In genomic region chr6:101327196-101327595, GRCm38 (mm10) we compare ENCODE assay signal across 26 mouse cellular contexts. TPM values are rescaled to one million over a fixed set of nuclear protein-coding genes. Genes with fewer than 3 reads are reported as not detected.
A peak's percentile ranks its signal among the peaks of the same experiment; 100 is the strongest.
DNase-seq lines count a peak whose midpoint lies in the region; ATAC-seq and TF ChIP-seq lines count a peak whose summit lies in the region.
"Had no signal": no experiment of that assay in that cellular context is flagged by ENCODE, and none has a peak within 500 bp of the region (broad histone marks: within the 10 kb centered on the region; RNA-seq: fewer than 3 reads in every experiment).

No protein-coding gene starts in this region.

- H3K4me1 ChIP-seq in heart, embryonic 14.5 days (ENCODE audit: control insufficient read depth in 2 of 2, insufficient read depth in 2 of 2, low read length in 2 of 2): peaks cover 38 to 63% of the 10 kb centered on the region in 2 experiments
- H3K4me1 ChIP-seq in kidney, embryonic 16.5 days (ENCODE audit: insufficient read depth, low read length): peaks cover 31% of the 10 kb centered on the region
- peaks cover 53% of the 10 kb centered on the region for H3K4me1 ChIP-seq in limb, embryonic 10.5 days
- H3K4me1 ChIP-seq: hindbrain, embryonic 15.5 days had no signal

- 79% methylated on average over 3 of the region's 3 CpGs for WGBS in heart, embryonic 14.5 days
- WGBS in kidney, embryonic 16.5 days: 91% methylated on average over 3 of the region's 3 CpGs
- 93% methylated on average over 3 of the region's 3 CpGs for WGBS in limb, embryonic 10.5 days

- no peak for TF ChIP-seq POLR2A in myocyte (IDR thresholded peaks at IDR 0.05; ENCODE audit: insufficient read length, low read depth)

- H3K27me3 ChIP-seq in heart, embryonic 14.5 days (ENCODE audit: control insufficient read depth, insufficient read depth, low read length): no peaks in the 10 kb centered on the region
- no peaks in the 10 kb centered on the region for H3K27me3 ChIP-seq in kidney, embryonic 16.5 days (ENCODE audit: insufficient read depth, low read length)
- no peaks in the 10 kb centered on the region for H3K27me3 ChIP-seq in myocyte (ENCODE audit: control insufficient read depth, insufficient read depth, insufficient read length)
- H3K27me3 ChIP-seq in limb, embryonic 10.5 days (ENCODE audit: low read depth, poor library complexity, severe bottlenecking): no peaks in the 10 kb centered on the region
- H3K27me3 ChIP-seq: forebrain, embryonic 12.5 days; hindbrain, embryonic 15.5 days; intestine, embryonic 15.5 days; midbrain, embryonic 13.5 days; neural tube, embryonic 13.5 days had no signal

- peaks cover 25% of the 10 kb centered on the region for H3K79me2 ChIP-seq in myocyte (ENCODE audit: control insufficient read depth, insufficient read depth)

- H3K36me3 ChIP-seq in heart, embryonic 14.5 days (ENCODE audit: control insufficient read depth, insufficient read depth, low read length): no peaks in the 10 kb centered on the region
- no peaks in the 10 kb centered on the region for H3K36me3 ChIP-seq in kidney, embryonic 16.5 days (ENCODE audit: insufficient read depth, low read length)
- no peaks in the 10 kb centered on the region for H3K36me3 ChIP-seq in myocyte (ENCODE audit: control insufficient read depth, insufficient read depth)
- H3K36me3 ChIP-seq in limb, embryonic 10.5 days: no peaks in the 10 kb centered on the region
- H3K36me3 ChIP-seq: forebrain, embryonic 12.5 days; heart, embryonic 10.5 days; hindbrain, embryonic 15.5 days; intestine, embryonic 15.5 days; midbrain, embryonic 13.5 days; neural tube, embryonic 13.5 days had no signal

- DNase-seq in cerebellum, postnatal 10 days: peak; percentile 55 to 62
- no peak for DNase-seq in cerebellum, adult 11-12 months
- no peak for DNase-seq in heart, postnatal 4 days
- DNase-seq in kidney, adult 8-10 months: peak; percentile 49 to 68
- no peak for DNase-seq in limb, embryonic 10.5 days (ENCODE audit: low spot score)
- DNase-seq: adrenal gland, postnatal 14 days; cerebellum, adult 2 months; gastrocnemius, postnatal 10 days; layer of hippocampus, postnatal 36 days; lung, adult 18-20 months; lung, postnatal 14 days; thymus, postnatal 25 days had no signal

- H3K9ac ChIP-seq in heart, embryonic 14.5 days (ENCODE audit: low read length): no peak overlapping the region
- H3K9ac ChIP-seq in kidney, embryonic 16.5 days (replicated peaks; ENCODE audit: low read length): no peak overlapping the region
- H3K9ac ChIP-seq: forebrain, embryonic 12.5 days; hindbrain, embryonic 15.5 days; intestine, embryonic 15.5 days; midbrain, embryonic 13.5 days; neural tube, embryonic 13.5 days had no signal

- ATAC-seq in heart, embryonic 14.5 days (ENCODE audit: insufficient number of reproducible peaks, insufficient read depth, low FRiP score, low read depth): no peak
- ATAC-seq in kidney, embryonic 16.5 days (ENCODE audit: low FRiP score, low TSS enrichment): no peak
- ATAC-seq: activated CD4-positive, CD25-positive, alpha-beta regulatory T cell, adult 4 months; CD4-positive, CD25-positive, alpha-beta regulatory T cell, adult 4 months; intestine, embryonic 15.5 days; midbrain, embryonic 13.5 days had no signal

- no peak overlapping the region for H3K4me2 ChIP-seq in heart, embryonic 14.5 days (ENCODE audit: low read length)
- H3K4me2 ChIP-seq in kidney, embryonic 16.5 days (replicated peaks; ENCODE audit: low read depth, low read length): no peak overlapping the region
- peak overlapping the region; percentile 65 for H3K4me2 ChIP-seq in myocyte (ENCODE audit: low read depth)
- H3K4me2 ChIP-seq: forebrain, embryonic 12.5 days; hindbrain, embryonic 15.5 days; intestine, embryonic 15.5 days; liver, embryonic 11.5 days; midbrain, embryonic 13.5 days; neural tube, embryonic 13.5 days had no signal

- no peak overlapping the region for H3ac ChIP-seq in myocyte (ENCODE audit: control insufficient read depth, insufficient read length)

- no peak overlapping the region for H3K4me3 ChIP-seq in heart, embryonic 14.5 days (ENCODE audit: control insufficient read depth in 1 of 2, insufficient read depth in 1 of 2, low read depth in 1 of 2, low read length in 2 of 2)
- no peak overlapping the region for H3K4me3 ChIP-seq in kidney, embryonic 16.5 days (ENCODE audit: low read length)
- no peak overlapping the region for H3K4me3 ChIP-seq in myocyte
- H3K4me3 ChIP-seq in limb, embryonic 10.5 days: no peak overlapping the region
- H3K4me3 ChIP-seq: forebrain, embryonic 12.5 days; heart, embryonic 10.5 days; hindbrain, embryonic 15.5 days; intestine, embryonic 15.5 days; layer of hippocampus, adult 2 months; midbrain, embryonic 13.5 days; neural tube, embryonic 13.5 days had no signal

- H3K9me3 ChIP-seq in heart, embryonic 14.5 days (ENCODE audit: control insufficient read depth, low read length): no peaks in the 10 kb centered on the region
- no peaks in the 10 kb centered on the region for H3K9me3 ChIP-seq in kidney, embryonic 16.5 days (ENCODE audit: low read length)
- H3K9me3 ChIP-seq in limb, embryonic 10.5 days (replicated peaks): no peaks in the 10 kb centered on the region
- H3K9me3 ChIP-seq: forebrain, embryonic 12.5 days; heart, embryonic 10.5 days; hindbrain, embryonic 15.5 days; intestine, embryonic 15.5 days; midbrain, embryonic 13.5 days; neural tube, embryonic 13.5 days had no signal

- H3K27ac ChIP-seq in heart, embryonic 14.5 days (replicated peaks in 1 of 2; ENCODE audit: control insufficient read depth in 1 of 2, insufficient read depth in 1 of 2, low read depth in 2 of 2, low read length in 2 of 2): peak overlapping the region; percentile 23 to 77
- no peak overlapping the region for H3K27ac ChIP-seq in kidney, embryonic 16.5 days (ENCODE audit: low read length)
- no peak overlapping the region for H3K27ac ChIP-seq in limb, embryonic 10.5 days
- H3K27ac ChIP-seq: forebrain, embryonic 12.5 days; hindbrain, embryonic 15.5 days; intestine, embryonic 15.5 days; midbrain, embryonic 13.5 days; neural tube, embryonic 13.5 days had no signal

TF ChIP-seq in myocyte, 11 proteins besides CTCF, POLR2A, EP300 and RAD21:
- TF ChIP-seq POLR2AphosphoS2 (IDR thresholded peaks at IDR 0.05; ENCODE audit: insufficient read length, low read depth) (no peak), E2F4 (IDR thresholded peaks at IDR 0.05; ENCODE audit: insufficient read depth) (no peak), TCF3 (IDR thresholded peaks at IDR 0.05; ENCODE audit: insufficient read length, low read depth) (no peak), MYOD1 (IDR thresholded peaks at IDR 0.05; ENCODE audit: control insufficient read depth in 1 of 3, insufficient read length in 2 of 3, low read depth in 2 of 3) (no peak), TCF12 (IDR thresholded peaks at IDR 0.05; ENCODE audit: insufficient read depth, poor library complexity, severe bottlenecking) (no peak), REST (IDR thresholded peaks at IDR 0.05; ENCODE audit: insufficient read depth, insufficient read length) (no peak), MAX (IDR thresholded peaks at IDR 0.05; ENCODE audit: low read depth) (no peak), MYOG (IDR thresholded peaks at IDR 0.05; ENCODE audit: control insufficient read depth in 1 of 3, insufficient read depth in 1 of 3, insufficient read length in 2 of 3, low read depth in 2 of 3) (no peak), USF1 (IDR thresholded peaks at IDR 0.05; ENCODE audit: low read depth) (no peak), CEBPB (IDR thresholded peaks at IDR 0.05; ENCODE audit: insufficient read depth, poor library complexity, severe bottlenecking) (no peak), SRF (IDR thresholded peaks at IDR 0.05; ENCODE audit: control insufficient read depth, insufficient read length, low read depth) (no peak)

RNA-seq across cellular contexts. Expression of gene Pdzrn3, which starts 50.5 kb away (rescaled TPM):
- polyA plus RNA-seq in heart, embryonic 14.5 days (2014; fragmentation: Nextera tagmentation; extraction: Ambion mirVana): 14.5 and 16.5 TPM in 2 replicates
- 10 to 100 TPM; 62.6 to 68.3 TPM for total RNA-seq in heart, postnatal 4 days (2021)
- 8.6 and 8.7 TPM in 2 replicates for polyA plus RNA-seq in kidney, embryonic 16.5 days (2015; fragmentation: Nextera tagmentation; extraction: Ambion mirVana)
- 13.8 TPM for polyA plus RNA-seq in myocyte (2012; fragmentation: generic; extraction: Trizol)
- 6.2 and 9.2 TPM in 2 replicates for polyA plus RNA-seq in limb, embryonic 10.5 days (2016; fragmentation: Nextera tagmentation; extraction: Ambion mirVana)
- total RNA-seq: megakaryocyte, adult 5-6 weeks had no signal
- polyA plus RNA-seq: activated CD4-positive, CD25-positive, alpha-beta regulatory T cell, adult 4 months; CD4-positive, CD25-positive, alpha-beta regulatory T cell, adult 4 months had no signal

Comparison
In these comparisons a context has a peak if more than half of its experiments do, and no peak if none do; other contexts are left out.
1. DNase-seq: peak in cerebellum, postnatal 10 days (2 of 2) and kidney, adult 8-10 months (2 of 2); none in cerebellum, adult 11-12 months (single experiment), heart, postnatal 4 days (single experiment) and limb, embryonic 10.5 days (single experiment).
2. H3K27ac ChIP-seq: peak in heart, embryonic 14.5 days (2 of 2); none in kidney, embryonic 16.5 days (single experiment) and limb, embryonic 10.5 days (single experiment).